Mouse (Mus musculus): Measurements from ENCODE around the gene Gm15737. TPM values are rescaled to one million over a fixed set of nuclear protein-coding genes. Genes with fewer than 3 reads are reported as not detected.

Gene Gm15737
- polyA plus RNA-seq (2017; shearing (Covaris generic)), result not detected

DNA sequence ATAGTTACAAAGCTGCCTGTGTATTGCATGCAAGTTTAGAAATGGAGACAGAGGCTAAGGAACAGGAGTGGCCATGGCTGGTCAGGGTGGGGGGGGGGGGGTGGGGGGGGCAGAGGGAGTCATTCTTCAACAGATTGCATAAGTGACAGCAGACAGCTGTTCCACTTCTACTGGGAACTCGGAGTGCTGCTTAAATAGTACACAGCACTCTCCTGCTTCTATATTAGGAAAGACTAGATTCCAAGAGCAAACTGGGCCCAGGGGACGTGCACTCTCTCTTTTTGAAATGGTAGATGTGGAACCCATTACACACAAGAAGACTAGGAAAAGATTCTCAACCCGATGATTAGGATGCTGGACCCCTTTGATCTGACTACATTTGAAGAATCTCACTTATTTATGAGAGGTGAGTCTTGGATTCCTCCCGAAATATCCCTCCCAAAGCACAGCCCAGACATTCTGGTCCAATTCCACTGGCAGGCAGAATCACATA lies at the start of gene Gm15737:
TSS of gene Gm15737 (plus strand) at position 269 of the 493 bp plus-strand sequence.

Other genes with a start within 250 kb of the Gm15737 start
- 0.04 TPM for gene Prickle2, start 163.2 kb upstream of the Gm15737 start, polyA plus RNA-seq (2017; shearing (Covaris generic))
- gene A730049H05Rik, start 52.9 kb upstream of the Gm15737 start, polyA plus RNA-seq (2017; shearing (Covaris generic)), result not detected
- 0.23 TPM for gene Adamts9, start 74.1 kb downstream of the Gm15737 start, polyA plus RNA-seq (2017; shearing (Covaris generic))

All from inflammation-experienced regulatory T-cells, adult 16 weeks (primary cell).